ENCODE assay signal across 20 mouse cellular contexts in the genomic region with DNA sequence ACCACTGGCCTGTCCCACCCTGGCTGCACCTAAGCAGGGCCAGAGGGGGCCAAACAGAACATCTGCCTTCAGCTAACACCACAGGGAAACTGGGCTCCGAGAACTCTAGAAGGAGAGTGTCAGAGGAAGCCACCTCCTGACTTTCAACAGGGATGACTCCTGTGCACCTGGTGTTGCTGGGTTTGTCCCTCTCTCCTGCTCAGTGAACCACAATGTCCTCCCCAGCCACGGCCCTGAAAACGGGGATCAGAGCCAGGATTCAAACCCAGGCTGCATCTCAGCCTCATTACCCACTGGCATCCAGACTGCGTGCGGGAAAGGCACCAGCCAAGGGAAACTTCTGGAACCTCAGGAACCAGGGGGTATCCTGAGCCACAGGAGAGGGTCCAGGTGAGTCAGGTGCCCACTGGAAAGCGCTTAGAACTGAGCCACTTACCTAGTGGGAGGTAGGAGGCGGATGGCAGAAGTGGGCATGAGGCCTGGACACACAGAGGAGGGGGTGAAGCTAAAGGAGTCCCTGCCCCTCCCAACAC. TPM values are rescaled to one million over a fixed set of nuclear protein-coding genes. Genes with fewer than 3 reads are reported as not detected.
DNase-seq lines count a peak whose midpoint lies in the region; ATAC-seq lines count a peak whose summit lies in the region.
"Had no signal": no experiment of that assay in that cellular context is flagged by ENCODE, and none has a peak within 500 bp of the region (broad histone marks: within the 10 kb centered on the region; RNA-seq: fewer than 3 reads in every experiment).

No protein-coding gene starts in this region.

- no peak overlapping the region for H3K9ac ChIP-seq in midbrain, embryonic 14.5 days (replicated peaks; ENCODE audit: low read length)
- H3K9ac ChIP-seq: embryonic facial prominence, embryonic 13.5 days; embryonic facial prominence, embryonic 15.5 days; forebrain, embryonic 12.5 days had no signal

- no peaks in the 10 kb centered on the region; the same call in 1 of the 2 replicates for H3K27me3 ChIP-seq in midbrain, embryonic 10.5 days (ENCODE audit: low read depth, poor library complexity, severe bottlenecking)
- no peaks in the 10 kb centered on the region for H3K27me3 ChIP-seq in midbrain, embryonic 14.5 days (ENCODE audit: control insufficient read depth, insufficient read depth, low read length)
- H3K27me3 ChIP-seq: embryonic facial prominence, embryonic 13.5 days; embryonic facial prominence, embryonic 15.5 days; forebrain, embryonic 12.5 days had no signal

- H3K36me3 ChIP-seq in midbrain, embryonic 10.5 days, result no peaks in the 10 kb centered on the region
- no peaks in the 10 kb centered on the region for H3K36me3 ChIP-seq in midbrain, embryonic 14.5 days (ENCODE audit: control insufficient read depth, insufficient read depth, low read length)
- H3K36me3 ChIP-seq: embryonic facial prominence, embryonic 13.5 days; embryonic facial prominence, embryonic 15.5 days; forebrain, embryonic 10.5 days; forebrain, embryonic 12.5 days had no signal

- peak; percentile 65 for DNase-seq in cerebellum, adult 9-10 months
- DNase-seq in cerebellum, postnatal 4 days (ENCODE audit: low spot score in 2 of 2), result no peak
- peak; percentile 49 to 56 for DNase-seq in cerebellum, postnatal 25 days
- DNase-seq in cerebellum, adult 11-12 months, result no peak
- no peak for DNase-seq in midbrain, embryonic 10.5 days (ENCODE audit: low spot score)
- DNase-seq in midbrain, embryonic 14.5 days, result no peak
- DNase-seq in heart, postnatal 14 days, result no peak
- DNase-seq: adrenal gland, adult 2 months; adrenal gland, postnatal 10 days; adrenal gland, postnatal 25 days; embryo, embryonic 11 days had no signal

- WGBS in midbrain, embryonic 10.5 days, result 84% methylated on average over 7 of the region's 7 CpGs
- 87% methylated on average over 7 of the region's 7 CpGs for WGBS in midbrain, embryonic 14.5 days

- H3K4me2 ChIP-seq in midbrain, embryonic 14.5 days (ENCODE audit: low read length), result no peak overlapping the region
- H3K4me2 ChIP-seq: embryonic facial prominence, embryonic 13.5 days; embryonic facial prominence, embryonic 15.5 days; forebrain, embryonic 12.5 days had no signal

- no peak overlapping the region for H3K4me3 ChIP-seq in midbrain, embryonic 10.5 days
- no peak overlapping the region for H3K4me3 ChIP-seq in midbrain, embryonic 14.5 days (replicated peaks; ENCODE audit: low read depth, low read length)
- H3K4me3 ChIP-seq: embryonic facial prominence, embryonic 13.5 days; embryonic facial prominence, embryonic 15.5 days; erythroblast, embryonic 14.5 days; forebrain, embryonic 10.5 days; forebrain, embryonic 12.5 days had no signal

- no peak for ATAC-seq in midbrain, embryonic 14.5 days (ENCODE audit: low FRiP score, low TSS enrichment)
- ATAC-seq: forebrain, embryonic 14.5 days; forebrain, embryonic 16.5 days had no signal

- intact Hi-C loops in heart, postnatal 14 days (cut with DNase I), result no loop called here

- H3K9me3 ChIP-seq in midbrain, embryonic 10.5 days (replicated peaks), result no peaks in the 10 kb centered on the region
- H3K9me3 ChIP-seq in midbrain, embryonic 14.5 days (ENCODE audit: control insufficient read depth, low read length), result no peaks in the 10 kb centered on the region
- H3K9me3 ChIP-seq: embryonic facial prominence, embryonic 13.5 days; embryonic facial prominence, embryonic 15.5 days; forebrain, embryonic 10.5 days; forebrain, embryonic 12.5 days had no signal

- H3K27ac ChIP-seq in midbrain, embryonic 10.5 days (replicated peaks), result peak overlapping the region; percentile 50; the same call in 1 of the 2 replicates
- H3K27ac ChIP-seq in midbrain, embryonic 14.5 days (replicated peaks; ENCODE audit: low read depth, low read length), result no peak overlapping the region
- H3K27ac ChIP-seq: embryonic facial prominence, embryonic 13.5 days; embryonic facial prominence, embryonic 15.5 days; forebrain, embryonic 12.5 days had no signal

- H3K4me1 ChIP-seq in midbrain, embryonic 10.5 days, result peaks cover 43% of the 10 kb centered on the region
- 0 out of 2 replicates have a peak, but pooled peaks cover 4% of the 10 kb centered on the region for H3K4me1 ChIP-seq in midbrain, embryonic 14.5 days (ENCODE audit: control insufficient read depth, insufficient read depth, low read length)

RNA-seq across cellular contexts. Expression of a gene that starts 26.1 kb away (rescaled TPM):
- 2.8 and 3.5 TPM in 2 replicates for polyA plus RNA-seq in midbrain, embryonic 10.5 days (2016; fragmentation: Nextera tagmentation; extraction: Ambion mirVana)
- polyA plus RNA-seq in midbrain, embryonic 14.5 days (2014; fragmentation: Nextera tagmentation; extraction: Ambion mirVana), result 9.8 and 10.1 TPM in 2 replicates
- total RNA-seq in heart, postnatal 14 days (2021), result under 1 TPM; 0.15 to 0.19 TPM
- total RNA-seq: MEL had no signal
- polyA plus RNA-seq: C2C12; erythroblast, embryonic 14.5 days had no signal

Comparison
In these comparisons a context has a peak if more than half of its experiments do, and no peak if none do; other contexts are left out.
1. DNase-seq: peak in cerebellum, adult 9-10 months (single experiment) and cerebellum, postnatal 25 days (2 of 2); none in cerebellum, postnatal 4 days (0 of 2), cerebellum, adult 11-12 months (single experiment), midbrain, embryonic 10.5 days (single experiment), midbrain, embryonic 14.5 days (single experiment) and heart, postnatal 14 days (0 of 2).